Mouse (Mus musculus): ENCODE measurements around the gene Fam57a. TPM values are rescaled to one million over a fixed set of nuclear protein-coding genes. Genes with fewer than 3 reads are reported as not detected.

Gene Fam57a
- polyA plus RNA-seq, 1 experiment, result 21.4 TPM

DNA sequence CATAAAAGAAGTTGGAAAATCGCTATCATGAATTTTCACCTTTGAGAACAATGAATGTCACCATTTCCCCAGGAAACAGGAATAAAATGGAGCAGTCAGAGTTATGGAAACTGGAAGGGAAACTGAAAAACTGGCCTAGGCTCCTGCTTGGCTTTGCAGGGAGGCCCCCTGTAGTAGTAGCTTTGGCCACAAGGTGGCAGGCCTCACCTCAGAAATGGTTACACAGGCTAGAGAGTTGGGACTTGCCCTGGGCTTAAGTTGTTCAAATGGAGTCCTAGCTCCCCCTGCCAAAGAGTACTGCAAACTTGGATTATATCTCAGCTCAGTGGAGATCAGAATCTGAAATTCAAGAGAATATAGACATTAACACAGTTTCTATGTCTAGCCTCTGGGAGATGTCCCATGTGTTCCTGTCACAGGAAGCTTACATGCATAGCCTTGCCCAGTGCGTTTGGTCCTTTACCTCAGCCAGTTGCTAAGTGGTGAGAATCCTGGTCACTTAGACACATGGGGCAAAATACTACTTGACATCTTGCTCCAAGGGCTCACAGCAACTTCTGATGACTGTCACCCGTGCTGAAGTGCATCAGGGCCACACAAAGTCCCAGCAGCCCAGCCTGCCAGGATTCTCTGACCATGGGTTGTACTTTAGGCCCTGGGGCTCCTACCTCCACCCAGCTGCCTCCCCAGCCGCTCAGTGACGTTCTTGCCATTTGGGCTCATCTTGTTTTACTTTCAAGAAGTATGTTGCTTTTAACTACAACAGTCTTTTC is 73.9 kb downstream of the Fam57a start:
- Histone ChIP-seq H3ac (ENCODE audit: control insufficient read depth, insufficient read length, low read depth) (no peak overlapping the region), H3K36me3 (ENCODE audit: control insufficient read depth, insufficient read depth) (peaks cover 39% of the 10 kb centered on the region), H3K79me3 (ENCODE audit: low read depth) (no peaks in the 10 kb centered on the region), H3K27me3 (ENCODE audit: control insufficient read depth, insufficient read depth, insufficient read length) (no peaks in the 10 kb centered on the region), H3K4me3 (ENCODE audit: insufficient read depth, poor library complexity, severe bottlenecking) (no peak overlapping the region), H3K79me2 (ENCODE audit: control insufficient read depth, insufficient read depth) (no peaks in the 10 kb centered on the region)
- TF ChIP-seq CEBPB (IDR thresholded peaks at IDR 0.05; ENCODE audit: low read depth) (no peak), FOSL1 (IDR thresholded peaks at IDR 0.05; ENCODE audit: insufficient read depth, low read length, poor library complexity, severe bottlenecking) (no peak), MYOG (IDR thresholded peaks at IDR 0.05; ENCODE audit: control insufficient read depth, extremely low read depth, insufficient read length) (no peak), CTCF (IDR thresholded peaks at IDR 0.05; ENCODE audit: control insufficient read depth, insufficient read depth, insufficient read length) (peak; percentile 39), MYOD1 (IDR thresholded peaks at IDR 0.05; ENCODE audit: control insufficient read depth, insufficient read length, low read depth) (no peak)

DNA sequence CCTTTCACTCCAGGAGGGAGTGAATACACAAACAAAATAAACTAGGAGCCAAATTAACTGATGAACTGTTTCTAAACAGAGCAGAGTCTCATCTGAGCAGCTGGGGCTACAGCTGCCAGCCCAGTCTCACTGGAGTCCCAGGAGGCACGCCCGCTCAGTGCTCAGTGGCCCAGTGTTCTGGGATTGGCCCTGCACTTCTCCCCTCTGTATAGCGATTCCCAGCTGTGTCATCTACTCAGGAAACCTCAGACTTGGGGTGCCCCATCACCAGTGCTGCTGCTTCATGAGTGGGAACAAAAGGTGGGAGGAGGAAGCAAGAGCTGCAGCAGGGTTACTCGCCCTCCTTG is 74.4 kb downstream of the Fam57a start:
- no peak overlapping the region for H3ac ChIP-seq (ENCODE audit: control insufficient read depth, insufficient read length, low read depth)
- no peaks in the 10 kb centered on the region for H3K79me3 ChIP-seq (ENCODE audit: low read depth)
- no peak overlapping the region for H3K4me3 ChIP-seq (ENCODE audit: insufficient read depth, poor library complexity, severe bottlenecking)
- no peak for TF ChIP-seq FOSL1 (IDR thresholded peaks at IDR 0.05; ENCODE audit: insufficient read depth, low read length, poor library complexity, severe bottlenecking)
- TF ChIP-seq MYOG (IDR thresholded peaks at IDR 0.05; ENCODE audit: control insufficient read depth, extremely low read depth, insufficient read length), result no peak
- no peak for TF ChIP-seq CEBPB (IDR thresholded peaks at IDR 0.05; ENCODE audit: low read depth)
- no peak for TF ChIP-seq MYOD1 (IDR thresholded peaks at IDR 0.05; ENCODE audit: control insufficient read depth, insufficient read length, low read depth)
- TF ChIP-seq CTCF (IDR thresholded peaks at IDR 0.05; ENCODE audit: control insufficient read depth, insufficient read depth, insufficient read length), result no peak
- TF ChIP-seq MAX (IDR thresholded peaks at IDR 0.05), result no peak
- TF ChIP-seq USF1 (IDR thresholded peaks at IDR 0.05; ENCODE audit: low read depth), result no peak
- peaks cover 33% of the 10 kb centered on the region for H3K36me3 ChIP-seq (ENCODE audit: control insufficient read depth, insufficient read depth)
- no peaks in the 10 kb centered on the region for H3K27me3 ChIP-seq (ENCODE audit: control insufficient read depth, insufficient read depth, insufficient read length)
- no peaks in the 10 kb centered on the region for H3K79me2 ChIP-seq (ENCODE audit: control insufficient read depth, insufficient read depth)

DNA sequence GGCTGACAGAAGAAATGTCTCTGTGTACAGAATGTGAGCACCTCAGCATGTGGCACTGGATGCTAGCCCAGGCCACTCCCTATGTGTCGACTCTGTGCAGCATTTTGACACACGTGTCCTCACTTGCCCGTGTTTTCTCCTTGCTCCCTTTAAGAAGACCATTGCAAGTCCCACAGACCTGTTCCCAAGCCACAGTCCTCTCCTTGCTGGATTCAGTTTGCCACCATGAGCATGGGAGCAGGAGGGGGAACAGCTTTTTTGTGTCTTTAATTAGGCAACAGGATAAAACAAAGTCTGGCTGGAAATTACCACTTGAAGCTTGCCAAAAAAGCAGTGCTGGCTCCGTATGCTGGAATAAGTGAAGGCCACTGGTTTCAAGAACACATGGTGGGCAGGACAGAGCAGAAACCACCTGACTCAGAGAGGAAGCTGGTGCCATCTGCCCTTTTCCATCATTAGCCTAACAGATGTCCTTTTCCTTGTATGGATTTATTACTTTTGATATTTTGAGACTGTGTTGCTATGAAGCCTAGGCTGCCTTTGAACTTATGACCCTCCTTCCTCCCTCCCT is 76.0 kb downstream of the Fam57a start:
- Histone ChIP-seq H3K4me3 (ENCODE audit: insufficient read depth, poor library complexity, severe bottlenecking) (no peak overlapping the region), H3K79me3 (ENCODE audit: low read depth) (no peaks in the 10 kb centered on the region), H3ac (ENCODE audit: control insufficient read depth, insufficient read length, low read depth) (no peak overlapping the region), H3K27me3 (ENCODE audit: control insufficient read depth, insufficient read depth, insufficient read length) (no peaks in the 10 kb centered on the region), H3K79me2 (ENCODE audit: control insufficient read depth, insufficient read depth) (no peaks in the 10 kb centered on the region), H3K36me3 (ENCODE audit: control insufficient read depth, insufficient read depth) (peaks cover 19% of the 10 kb centered on the region)
- TF ChIP-seq FOSL1 (IDR thresholded peaks at IDR 0.05; ENCODE audit: insufficient read depth, low read length, poor library complexity, severe bottlenecking) (no peak), CEBPB (IDR thresholded peaks at IDR 0.05; ENCODE audit: low read depth) (no peak), MYOD1 (IDR thresholded peaks at IDR 0.05; ENCODE audit: control insufficient read depth, insufficient read length, low read depth) (peak; percentile 71), USF1 (IDR thresholded peaks at IDR 0.05; ENCODE audit: low read depth) (peak; percentile 31)

DNA sequence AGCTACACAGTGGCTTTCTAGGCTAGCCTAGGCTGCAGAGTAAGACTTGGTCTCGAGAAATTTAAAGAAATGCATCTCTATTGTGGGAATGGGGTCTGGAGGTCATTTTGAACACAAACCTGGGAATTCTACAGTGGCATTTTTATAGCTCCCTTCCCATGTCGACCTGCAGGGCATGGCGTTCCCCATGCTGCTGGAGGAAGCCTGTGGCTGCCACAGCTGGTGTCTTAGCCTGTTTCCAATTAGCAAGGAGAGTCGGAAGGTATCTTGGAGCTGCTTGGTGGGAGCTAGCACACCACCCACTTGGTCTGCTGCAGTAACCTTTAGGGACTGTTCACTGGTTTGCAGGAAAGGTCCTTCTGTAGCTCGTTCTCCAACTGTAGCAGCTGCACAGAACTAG is 76.7 kb downstream of the Fam57a start:
- Histone ChIP-seq H3K79me3 (ENCODE audit: low read depth) (no peaks in the 10 kb centered on the region), H3K27me3 (ENCODE audit: control insufficient read depth, insufficient read depth, insufficient read length) (no peaks in the 10 kb centered on the region), H3K79me2 (ENCODE audit: control insufficient read depth, insufficient read depth) (no peaks in the 10 kb centered on the region), H3ac (ENCODE audit: control insufficient read depth, insufficient read length, low read depth) (no peak overlapping the region), H3K4me3 (ENCODE audit: insufficient read depth, poor library complexity, severe bottlenecking) (no peak overlapping the region), H3K36me3 (ENCODE audit: control insufficient read depth, insufficient read depth) (peaks cover 17% of the 10 kb centered on the region)
- TF ChIP-seq CTCF (IDR thresholded peaks at IDR 0.05; ENCODE audit: control insufficient read depth, insufficient read depth, insufficient read length) (no peak), MYOG (IDR thresholded peaks at IDR 0.05; ENCODE audit: control insufficient read depth, extremely low read depth, insufficient read length) (no peak), USF1 (IDR thresholded peaks at IDR 0.05; ENCODE audit: low read depth) (no peak), MAX (IDR thresholded peaks at IDR 0.05) (no peak), MYOD1 (IDR thresholded peaks at IDR 0.05; ENCODE audit: control insufficient read depth, insufficient read length, low read depth) (no peak), FOSL1 (IDR thresholded peaks at IDR 0.05; ENCODE audit: insufficient read depth, low read length, poor library complexity, severe bottlenecking) (no peak), CEBPB (IDR thresholded peaks at IDR 0.05; ENCODE audit: low read depth) (no peak)

DNA sequence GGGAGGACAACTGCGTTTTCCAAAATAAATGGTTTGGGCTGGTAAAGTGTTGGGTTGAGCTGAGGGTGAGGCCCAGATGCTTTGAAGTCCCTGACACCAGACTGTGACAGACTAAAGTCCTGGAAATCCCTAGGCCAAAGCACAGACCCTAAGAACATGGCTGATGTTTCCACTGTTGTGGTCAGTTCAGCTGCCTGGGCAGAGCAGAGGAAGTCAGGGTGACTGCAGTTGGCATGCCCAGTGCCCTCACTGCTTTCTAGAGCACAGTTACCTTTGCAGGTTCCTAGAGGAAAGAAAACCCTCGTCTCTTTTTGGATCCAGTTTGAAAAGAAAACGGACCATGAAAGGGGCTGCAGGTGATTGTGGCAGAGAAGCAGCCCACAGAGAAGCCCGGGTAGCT is 77.9 kb downstream of the Fam57a start:
- Histone ChIP-seq H3K79me2 (ENCODE audit: control insufficient read depth, insufficient read depth) (no peaks in the 10 kb centered on the region), H3K79me3 (ENCODE audit: low read depth) (no peaks in the 10 kb centered on the region), H3K27me3 (ENCODE audit: control insufficient read depth, insufficient read depth, insufficient read length) (no peaks in the 10 kb centered on the region), H3K36me3 (ENCODE audit: control insufficient read depth, insufficient read depth) (peaks cover 13% of the 10 kb centered on the region), H3K4me3 (ENCODE audit: insufficient read depth, poor library complexity, severe bottlenecking) (no peak overlapping the region), H3ac (ENCODE audit: control insufficient read depth, insufficient read length, low read depth) (no peak overlapping the region)
- TF ChIP-seq MAX (IDR thresholded peaks at IDR 0.05) (no peak), MYOG (IDR thresholded peaks at IDR 0.05; ENCODE audit: control insufficient read depth, extremely low read depth, insufficient read length) (no peak), MYOD1 (IDR thresholded peaks at IDR 0.05; ENCODE audit: control insufficient read depth, insufficient read length, low read depth) (no peak), FOSL1 (IDR thresholded peaks at IDR 0.05; ENCODE audit: insufficient read depth, low read length, poor library complexity, severe bottlenecking) (no peak), USF1 (IDR thresholded peaks at IDR 0.05; ENCODE audit: low read depth) (no peak), CTCF (IDR thresholded peaks at IDR 0.05; ENCODE audit: control insufficient read depth, insufficient read depth, insufficient read length) (no peak), CEBPB (IDR thresholded peaks at IDR 0.05; ENCODE audit: low read depth) (no peak)
